Mouse (Mus musculus) lung, postnatal 25 days (tissue): ENCODE measurements around the gene Ddx6.
"Not testable (repeated sequence)": the region's sequence is repeated elsewhere in the genome, so short reads cannot be mapped to it uniquely, and the experiment has no call there.

ENCODE experiments used
- DNase-seq: peaks from one replicate; pipeline ENCODE4 v3.0.0; 2022; ENCODE audit warnings: low spot score

The Ddx6 gene

GRCm38 (mm10) chr9:44594901-44595536 lies 9.7 kb upstream of the Ddx6 start:
- DNase-seq: no peak

GRCm38 (mm10) chr9:44595537-44595930 lies 9.2 kb upstream of the Ddx6 start:
- no peak for DNase-seq

DNA sequence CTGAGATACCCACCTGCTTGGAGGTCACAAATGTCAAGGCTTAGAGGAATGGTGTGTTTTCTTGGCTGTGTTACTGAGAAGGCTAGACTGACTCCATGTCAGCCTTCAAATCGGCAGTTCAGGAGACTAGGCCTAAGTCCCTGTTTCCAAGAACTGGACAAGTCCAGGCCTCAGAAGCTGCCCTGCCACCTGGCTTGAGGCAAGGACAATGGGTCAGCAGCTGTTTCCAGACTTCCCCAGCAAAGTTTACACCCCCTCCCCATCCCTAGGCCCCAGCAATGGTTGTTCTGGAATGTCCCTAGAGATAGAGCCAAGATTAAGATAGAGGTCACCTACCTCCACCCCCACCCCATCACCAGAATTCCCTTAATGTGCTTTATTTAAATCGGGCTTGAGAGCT lies 7.0 kb upstream of the Ddx6 start:
- DNase-seq: no peak

GRCm38 (mm10) chr9:44598899-44599495 lies 5.7 kb upstream of the Ddx6 start:
- DNase-seq: no peak

DNA sequence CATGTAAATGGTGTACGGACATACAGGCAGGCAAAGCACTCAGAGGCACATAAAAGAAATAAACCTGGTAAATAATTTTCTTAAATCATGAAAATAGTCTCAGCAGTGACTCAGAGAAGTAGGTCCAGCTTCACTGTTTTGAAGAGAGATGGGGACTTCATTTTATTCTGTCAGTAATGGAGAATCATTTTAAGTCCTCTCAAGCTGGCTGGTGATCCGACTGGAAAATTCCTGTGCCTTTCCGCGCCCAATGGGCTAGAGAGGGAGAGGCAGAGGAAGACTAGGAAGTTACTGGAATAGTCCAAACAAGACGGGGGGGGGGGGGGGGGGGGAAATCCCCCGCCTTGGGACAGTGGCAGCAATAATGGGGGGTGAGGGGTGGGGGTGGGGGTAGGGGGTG lies 5.1 kb upstream of the Ddx6 start:
- DNase-seq: peak; percentile 27

DNA sequence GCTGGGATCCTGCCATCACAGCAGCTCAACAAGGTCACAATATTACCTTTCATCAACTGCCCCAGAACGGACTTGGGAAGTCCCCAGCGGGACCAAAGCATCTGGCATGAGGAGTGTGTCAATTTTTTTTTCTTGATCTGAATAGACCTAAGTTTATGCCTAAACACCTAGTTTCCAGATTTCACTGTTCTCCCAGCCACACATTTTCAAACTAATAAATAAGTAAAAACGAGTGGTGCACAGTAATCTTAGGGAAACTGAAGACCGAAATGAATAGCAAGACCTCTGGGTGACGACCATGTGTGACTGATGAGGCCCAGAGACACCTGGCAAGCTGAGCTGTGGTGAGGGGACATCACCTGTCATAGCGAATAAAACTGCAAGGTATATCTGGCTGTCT lies 3.9 kb upstream of the Ddx6 start:
- no peak for DNase-seq

GRCm38 (mm10) chr9:44602766-44603165 lies 1.9 kb upstream of the Ddx6 start:
- no peak for DNase-seq

- DNase-seq: peak; percentile 81
These were observed 1.0 kb upstream of the Ddx6 start for GRCm38 (mm10) chr9:44603454-44604289.

DNA sequence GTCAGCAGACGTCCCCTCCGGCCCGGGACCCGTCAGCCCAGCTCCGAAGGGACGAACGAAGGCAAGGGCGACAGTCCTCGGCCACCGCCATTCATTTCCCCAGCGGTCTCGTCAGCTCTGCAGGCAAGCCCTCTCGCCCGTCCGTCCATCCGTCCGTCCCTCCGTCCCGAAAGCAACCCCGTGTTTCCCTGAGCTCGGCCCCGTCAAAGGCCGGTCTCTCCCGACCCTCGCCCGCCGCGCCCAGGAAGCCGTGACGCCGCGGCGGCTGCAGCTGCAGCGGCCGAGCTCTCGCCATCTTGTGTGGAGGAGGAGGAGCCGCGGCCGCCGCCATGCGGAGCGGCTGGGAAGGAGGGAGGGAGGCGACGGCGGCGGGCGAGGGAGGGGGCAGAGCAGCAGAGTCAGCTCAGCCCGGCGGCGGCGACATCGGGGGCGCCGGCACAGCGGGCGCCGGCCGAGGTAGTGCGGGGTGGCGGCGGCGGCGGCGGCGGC lies 358 bp upstream of the Ddx6 start:
- peak; percentile 77 for DNase-seq

DNA sequence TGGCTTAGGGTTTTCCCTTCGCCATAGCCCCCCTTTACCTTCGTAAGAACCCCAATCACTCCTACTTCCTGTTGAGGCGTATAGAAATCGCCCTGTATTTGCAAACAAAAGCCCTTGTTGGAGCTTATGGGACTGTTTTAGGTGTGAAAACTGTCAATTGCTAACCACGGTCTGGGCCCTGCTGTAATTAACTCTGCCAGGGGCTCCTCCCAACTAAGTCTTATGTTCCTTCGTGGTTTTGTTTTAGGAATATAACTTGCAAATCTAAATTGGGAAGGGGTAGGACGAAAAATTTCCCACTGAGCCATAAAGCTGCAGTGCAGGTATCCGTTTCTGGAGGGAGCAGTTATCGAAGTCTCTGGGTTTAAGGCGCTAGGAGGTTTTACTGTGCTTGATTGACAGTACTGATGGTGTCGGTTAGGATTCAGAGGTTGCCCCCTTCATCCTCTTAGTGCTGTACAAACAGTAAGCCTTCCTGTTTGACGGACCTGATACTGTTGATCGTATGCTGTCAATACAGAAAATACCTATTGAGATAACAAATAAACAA lies 999 bp downstream of the Ddx6 start:
- DNase-seq: peak; percentile 23

DNA sequence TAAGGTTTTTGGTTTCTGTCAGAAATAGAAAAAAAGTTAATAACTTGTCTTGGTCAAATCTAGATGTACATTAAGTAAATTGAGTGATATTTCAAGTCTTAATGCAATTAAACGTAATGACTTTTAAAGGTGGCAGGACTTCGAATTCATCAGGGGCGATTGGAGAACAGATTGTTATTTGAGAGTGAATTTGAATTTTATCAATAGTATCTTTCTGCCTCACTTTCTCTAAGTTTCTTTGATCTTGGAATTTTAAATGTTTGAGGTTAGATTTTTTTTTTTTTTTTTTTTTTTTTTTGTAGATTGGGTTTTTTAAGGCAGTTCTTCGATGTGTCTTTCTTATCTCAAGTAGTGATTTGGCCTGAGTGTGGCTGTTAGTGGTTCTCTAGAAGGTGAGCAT lies 2.0 kb downstream of the Ddx6 start:
- DNase-seq: no peak

DNA sequence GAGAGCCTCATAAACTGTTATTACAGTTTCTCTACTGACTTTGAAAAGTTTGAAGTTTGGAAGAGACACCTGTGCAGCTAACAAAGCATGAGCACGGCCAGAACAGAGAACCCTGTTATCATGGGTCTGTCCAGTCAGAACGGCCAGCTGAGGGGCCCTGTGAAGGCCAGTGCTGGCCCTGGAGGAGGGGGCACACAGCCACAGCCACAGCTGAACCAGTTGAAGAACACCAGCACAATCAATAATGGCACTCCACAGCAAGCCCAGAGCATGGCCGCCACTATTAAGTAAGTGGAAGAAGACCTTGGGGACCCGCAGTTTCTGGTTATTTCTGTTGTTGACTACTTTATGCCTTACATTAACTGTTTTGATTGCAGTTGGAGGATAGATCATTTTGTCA lies 2.6 kb downstream of the Ddx6 start:
- no peak for DNase-seq

- no peak for DNase-seq
These were observed 5.7 kb downstream of the Ddx6 start for GRCm38 (mm10) chr9:44610371-44610770.

DNA sequence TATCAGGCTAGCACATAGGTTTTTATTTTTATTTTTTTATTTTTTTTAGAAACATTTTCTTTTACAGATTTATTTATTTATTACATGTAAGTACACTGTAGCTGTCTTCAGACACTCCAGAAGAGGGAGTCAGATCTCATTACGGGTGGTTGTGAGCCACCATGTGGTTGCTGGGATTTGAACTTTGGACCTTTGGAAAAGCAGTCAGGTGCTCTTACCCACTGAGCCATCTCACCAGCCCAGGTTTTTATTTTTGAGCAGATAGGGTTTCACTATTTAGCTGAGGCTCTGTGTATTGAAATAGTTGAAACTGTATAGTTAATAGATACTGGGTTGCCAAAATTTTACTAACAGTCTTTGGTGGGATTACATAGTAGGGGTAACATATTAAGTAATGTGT lies 8.4 kb downstream of the Ddx6 start:
- not testable (repeated sequence) for DNase-seq

DNA sequence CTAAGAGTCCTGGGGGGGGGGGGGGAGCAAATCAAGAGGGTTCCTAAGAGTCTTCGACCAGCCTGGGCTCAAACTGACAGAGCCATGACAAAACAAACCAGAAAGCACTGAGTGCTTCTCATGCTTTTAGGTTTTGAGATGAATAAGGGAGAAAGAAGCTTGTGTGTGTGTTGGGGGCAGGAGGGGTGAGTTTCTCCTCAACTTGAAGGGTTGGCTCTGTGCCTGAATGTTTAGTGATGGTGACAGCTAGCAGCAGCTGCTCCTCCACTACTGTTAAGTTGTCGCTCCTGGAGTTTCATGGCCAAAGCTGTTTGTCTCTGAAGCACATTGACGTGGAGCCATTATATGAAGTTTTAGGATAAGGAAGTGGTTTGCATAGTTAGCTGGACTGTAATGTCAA lies 16.4 kb downstream of the Ddx6 start:
- DNase-seq: no peak

GRCm38 (mm10) chr9:44624390-44624789 lies 19.7 kb downstream of the Ddx6 start:
- DNase-seq: no peak

DNA sequence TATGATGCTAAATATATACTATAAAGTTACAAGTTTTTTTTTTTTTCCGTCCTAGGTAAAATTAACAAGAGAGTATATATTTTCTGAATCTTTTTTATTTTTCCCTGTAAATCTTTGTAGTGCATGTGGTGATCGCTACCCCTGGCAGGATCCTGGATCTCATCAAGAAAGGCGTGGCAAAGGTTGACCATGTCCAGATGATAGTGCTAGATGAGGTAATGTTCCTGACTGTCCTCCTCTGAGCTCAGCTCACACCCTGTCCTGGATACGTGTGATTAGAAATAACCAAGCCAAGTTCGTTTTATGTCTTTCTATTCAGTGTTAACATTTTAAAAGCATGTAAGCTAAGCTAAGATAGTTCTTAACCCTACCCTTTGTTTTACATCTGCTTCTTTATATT lies 21.6 kb downstream of the Ddx6 start:
- no peak for DNase-seq

DNA sequence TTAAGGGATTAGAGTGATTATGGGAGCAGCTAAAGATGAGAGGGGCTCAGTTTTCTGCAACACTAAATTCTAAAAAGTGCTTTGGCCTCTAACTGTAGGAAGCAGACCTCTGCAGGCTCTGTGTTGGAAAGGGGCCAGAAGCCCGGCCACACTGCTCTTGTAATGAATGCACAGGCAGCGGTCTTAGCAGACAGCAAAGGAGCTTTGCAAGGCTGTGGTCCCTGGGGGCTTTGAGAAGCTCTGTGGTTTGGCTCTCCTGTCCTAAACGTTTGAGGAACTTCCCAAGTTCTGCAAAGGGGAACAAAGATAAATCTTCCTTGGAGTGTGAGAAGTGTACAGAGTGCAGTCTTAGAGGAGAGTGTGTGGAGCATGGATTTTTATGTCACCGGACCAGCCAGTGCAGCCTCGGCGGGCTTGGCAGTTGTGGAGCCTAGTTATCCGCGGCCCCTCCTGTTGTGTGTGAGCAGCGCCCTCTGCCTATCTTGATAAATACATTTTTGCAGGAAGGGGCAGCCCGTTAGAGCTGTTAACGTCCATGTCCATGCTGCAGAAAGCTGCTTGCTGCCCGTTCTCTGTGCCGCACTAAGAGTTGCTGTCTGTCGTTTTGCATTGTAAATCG lies 33.0 kb downstream of the Ddx6 start:
- DNase-seq: no peak

DNA sequence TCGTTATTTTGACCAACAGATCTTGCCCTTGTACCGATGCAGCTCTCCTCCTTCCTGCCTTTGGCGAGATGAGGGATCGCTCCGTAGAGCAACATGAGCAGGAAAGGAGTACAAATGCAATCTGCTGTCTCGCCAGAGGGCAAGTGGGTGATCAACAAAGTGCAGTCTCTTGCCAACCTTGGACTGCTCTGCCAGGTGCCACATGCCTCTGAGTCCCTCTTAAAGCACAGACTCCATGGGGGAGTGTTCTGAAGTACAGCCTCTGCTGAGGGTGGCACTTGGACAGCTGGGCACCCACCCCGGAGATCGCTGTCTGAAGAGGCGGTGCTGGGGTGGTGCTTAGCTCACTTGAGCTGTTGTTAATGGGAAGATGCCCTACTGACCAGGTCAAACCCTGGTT lies 34.0 kb downstream of the Ddx6 start:
- peak; percentile 21 for DNase-seq

DNA sequence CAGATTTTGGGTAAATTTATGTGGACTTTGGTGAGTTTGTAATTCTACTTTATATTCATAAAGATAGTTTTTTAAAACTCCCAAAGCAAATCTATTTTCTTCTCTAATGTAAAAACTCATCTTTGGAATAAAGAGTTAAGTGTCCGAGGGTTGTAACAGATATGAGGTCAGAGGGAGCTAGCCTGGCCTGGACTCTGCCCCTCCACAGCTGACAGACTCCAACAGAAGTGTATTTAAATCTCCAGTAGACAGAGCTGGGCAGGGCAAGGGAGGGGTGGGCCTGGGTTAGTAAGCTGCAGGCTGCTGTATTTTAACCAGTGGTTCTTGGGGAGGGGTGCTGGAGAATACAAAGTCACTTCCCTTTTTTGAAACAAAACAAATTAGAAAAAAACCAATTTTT lies 35.3 kb downstream of the Ddx6 start:
- DNase-seq: not testable (repeated sequence)

GRCm38 (mm10) chr9:44640646-44641357 lies 36.1 kb downstream of the Ddx6 start:
- DNase-seq: no peak

DNA sequence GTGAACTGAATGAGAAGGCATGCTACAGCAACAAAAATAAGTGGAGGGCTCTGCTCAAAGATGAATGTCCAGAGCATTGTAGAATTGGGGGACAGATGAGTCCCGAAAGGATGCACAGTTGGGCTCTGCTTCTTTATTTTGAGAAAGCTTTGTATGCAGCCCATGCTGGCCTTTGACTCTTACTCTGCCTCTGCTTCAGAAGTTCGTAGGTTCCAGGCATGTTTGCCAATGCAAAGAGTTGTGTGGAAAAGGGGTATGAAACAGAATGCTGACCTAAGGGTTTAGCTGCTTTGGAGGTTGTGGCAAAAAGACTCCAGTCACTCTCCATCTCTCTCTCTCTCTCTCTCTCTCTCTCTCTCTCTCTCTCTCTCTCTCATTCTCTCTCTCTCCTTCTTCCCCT lies 36.9 kb downstream of the Ddx6 start:
- DNase-seq: no peak
